Mouse (Mus musculus) kidney, adult 2 months (tissue): ENCODE results near the gene Rccd1.

Experiments
- CTCF ChIP-seq: fragments of 200-500 bp; conservative IDR thresholded peaks from 2 replicates; pipeline ENCODE4 v1.5.1; 2011; ENCODE audit warnings: low read depth, mild to moderate bottlenecking, control low read depth, low read length, moderate library complexity, mixed read lengths; ENCODE audit not compliant: insufficient read depth, insufficient read length
- POLR2A ChIP-seq: fragments of 200-500 bp; IDR thresholded peaks from one replicate; pipeline ENCODE4 v1.6.1; 2011; ENCODE audit warnings: low read depth, low read length, control low read depth

GRCm38 (mm10) chr7:80324043-80324815 is at the start of gene Rccd1:
- TF ChIP-seq CTCF = no peak
- TF ChIP-seq POLR2A = peak; percentile 64
